Mouse (Mus musculus): ENCODE measurements at regions not wholly inside any gene's neighbourhood (a gene's known extent, or its start where the extent isn't known, plus 50 kb on each side); places are given as distances from the start of the nearest gene placed in this dataset.

DNA sequence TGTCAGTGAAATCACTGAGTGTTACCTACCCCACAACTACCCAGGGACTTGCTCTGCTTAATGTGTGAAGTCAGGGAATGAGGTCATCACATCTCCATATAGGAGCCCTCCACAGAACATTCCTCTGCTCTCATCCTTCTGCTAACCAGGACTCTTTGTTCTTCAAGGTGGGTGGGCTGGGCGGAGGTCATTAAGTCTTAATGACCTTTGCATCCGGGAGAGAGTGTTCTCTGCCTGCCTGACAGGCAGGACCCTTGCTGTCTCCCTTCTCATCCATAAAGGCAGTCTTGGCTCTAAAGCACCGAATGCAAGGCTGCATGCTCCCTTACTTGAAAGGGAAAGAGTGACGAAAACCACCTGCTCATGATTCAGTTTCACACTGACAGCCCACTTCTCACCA is 1051.4 kb downstream of the Slc22a22 start:
- no peak for DNase-seq (ENCODE audit: low spot score)

DNA sequence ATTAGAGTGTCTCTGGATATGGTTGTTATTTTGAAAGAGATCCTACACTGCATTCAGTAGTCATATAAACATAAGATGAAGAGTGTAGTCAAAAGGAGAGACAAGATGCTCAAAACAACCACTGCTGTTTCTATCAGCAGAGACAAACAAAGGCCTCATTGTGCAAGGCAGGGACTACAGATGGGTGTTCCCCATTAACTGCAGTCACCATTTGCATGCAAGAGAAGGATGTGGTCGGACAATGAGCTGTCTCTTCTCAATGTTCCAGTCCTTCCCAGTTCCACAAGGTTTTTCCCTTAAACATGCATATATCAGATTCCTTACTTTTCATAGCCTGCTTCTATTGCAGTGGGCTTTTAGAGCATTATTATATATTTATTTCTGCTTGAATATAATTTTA is 1056.7 kb downstream of the Slc22a22 start:
- DNase-seq (ENCODE audit: low spot score): no peak

DNA sequence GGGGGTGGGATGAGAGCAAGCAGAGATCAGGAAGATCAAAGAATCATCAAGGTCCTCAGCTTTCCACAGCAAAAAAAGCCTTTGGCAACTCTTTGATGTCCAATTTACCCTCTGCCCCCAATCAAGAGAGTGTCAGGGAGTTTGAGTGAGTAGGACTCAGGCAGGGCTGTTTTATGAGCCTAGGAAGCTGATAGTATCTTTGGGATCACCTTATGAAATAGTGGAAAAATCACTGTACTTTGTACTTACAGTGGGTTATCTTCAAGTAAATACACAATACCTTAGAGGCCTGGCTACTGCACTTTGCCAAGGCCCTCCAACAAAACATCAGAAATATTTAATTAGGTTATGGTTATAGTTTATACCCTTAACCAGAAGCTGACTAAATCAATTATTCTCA is 1085.4 kb downstream of the Slc22a22 start:
- DNase-seq (ENCODE audit: low spot score): no peak

DNA sequence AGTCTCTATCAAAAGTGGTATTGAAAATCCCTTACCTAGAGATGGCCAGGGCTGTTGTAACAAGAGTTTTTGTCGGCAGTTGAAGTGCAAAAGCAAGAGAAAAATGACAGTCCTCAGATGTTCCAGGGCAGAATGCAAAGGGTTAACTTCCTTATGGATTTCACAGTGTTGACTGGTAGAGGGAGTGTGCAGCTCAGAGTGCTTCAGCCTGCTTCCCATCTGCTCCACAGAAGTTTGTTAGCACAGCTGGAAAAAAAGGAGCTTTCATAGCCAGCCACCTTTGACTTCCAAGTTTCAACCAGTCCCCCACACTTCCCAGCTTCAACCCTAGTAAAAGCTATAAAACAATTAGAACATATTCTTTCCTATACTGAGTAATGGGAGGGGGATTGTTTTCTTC is 1098.9 kb downstream of the Slc22a22 start:
- no peak for DNase-seq (ENCODE audit: low spot score)

DNA sequence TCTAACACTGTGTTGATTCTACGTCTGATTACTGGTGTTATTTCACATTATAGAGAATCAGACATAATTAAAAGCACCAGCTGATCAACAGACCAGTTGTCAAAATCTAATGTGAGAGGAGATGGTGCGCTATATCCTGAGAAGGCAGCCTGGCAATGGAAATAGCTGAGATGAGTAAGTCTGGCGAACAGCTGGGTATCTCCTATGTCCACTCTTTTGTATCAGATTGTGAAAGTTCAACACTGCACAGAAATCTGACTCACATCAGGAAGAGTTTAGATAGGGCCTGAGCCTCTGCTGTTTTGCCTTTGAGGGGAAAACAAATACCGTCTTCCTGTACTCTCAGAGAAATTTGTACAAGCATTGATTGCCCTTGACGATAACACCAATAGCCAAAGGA is 1126.5 kb downstream of the Slc22a22 start:
- no peak for DNase-seq (ENCODE audit: low spot score)

DNA sequence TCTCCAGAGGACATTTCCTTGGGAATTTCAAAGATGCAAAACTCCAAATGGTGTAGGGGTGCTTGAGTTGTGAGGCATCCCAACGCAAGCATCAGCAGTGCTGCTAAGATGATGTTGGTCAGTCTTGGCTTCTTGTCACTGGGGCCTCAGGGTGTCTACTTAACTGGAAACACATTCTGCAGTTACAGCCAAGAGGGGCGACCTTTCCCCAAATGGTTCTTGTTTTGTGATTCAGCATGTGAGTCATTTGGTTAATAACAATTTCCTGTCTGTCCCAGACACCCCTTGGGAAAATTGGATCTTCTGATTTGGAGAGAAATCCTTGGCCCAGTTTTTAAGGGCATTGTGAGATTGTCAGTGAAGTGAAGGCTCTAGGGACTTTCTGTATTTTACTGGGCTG is 1131.3 kb downstream of the Slc22a22 start:
- no peak for DNase-seq (ENCODE audit: low spot score)

DNA sequence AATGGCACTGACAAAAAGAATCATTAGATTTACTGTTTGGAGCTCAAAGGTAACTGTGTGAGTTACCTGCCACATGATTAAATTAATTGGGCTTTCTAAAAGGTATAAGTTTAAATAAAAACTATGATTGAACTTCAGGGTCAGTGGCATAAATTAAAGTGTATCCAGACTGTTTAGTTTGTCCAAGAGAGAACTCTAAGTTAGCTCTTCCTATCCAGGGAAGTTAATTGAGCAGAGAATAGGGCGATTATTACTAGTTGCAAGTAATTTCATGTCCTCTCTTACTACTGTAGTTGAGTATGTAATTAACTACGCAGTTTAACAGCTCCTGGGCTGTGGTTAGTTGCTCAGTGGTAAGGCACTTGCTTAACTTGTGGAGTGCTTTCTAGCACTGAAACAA is 1132.5 kb downstream of the Slc22a22 start:
- DNase-seq (ENCODE audit: low spot score): no peak

DNA sequence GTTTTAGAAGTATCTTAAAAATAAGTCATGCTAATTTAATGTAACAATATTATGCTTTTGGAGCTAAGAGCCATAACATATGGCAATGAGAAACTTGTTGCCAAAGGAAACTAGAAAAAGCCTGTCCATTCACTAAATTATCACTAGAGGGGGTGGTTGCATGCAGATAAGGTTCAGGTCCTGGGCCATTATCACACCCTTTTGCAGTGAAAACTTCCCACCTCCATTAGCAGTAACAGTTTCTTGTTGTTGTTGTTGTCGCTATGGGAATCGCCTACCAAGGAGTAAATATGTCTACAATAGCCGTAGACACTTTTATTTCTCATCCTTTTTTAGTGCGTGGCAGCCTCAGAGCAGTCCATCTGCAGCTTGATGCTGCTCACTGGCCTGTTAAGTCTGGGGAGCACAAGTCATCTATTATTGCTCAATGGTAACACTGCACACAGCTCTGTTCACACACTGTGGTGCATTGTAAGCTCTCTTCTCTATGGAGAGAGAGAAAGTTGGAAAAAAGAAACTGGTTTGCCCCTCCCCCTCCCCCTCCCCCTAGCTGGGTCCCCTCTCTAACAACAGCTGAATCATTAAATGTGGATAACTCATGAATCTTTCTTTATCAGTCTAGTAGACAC is 1133.0 kb downstream of the Slc22a22 start:
- no peak for DNase-seq (ENCODE audit: low spot score)

DNA sequence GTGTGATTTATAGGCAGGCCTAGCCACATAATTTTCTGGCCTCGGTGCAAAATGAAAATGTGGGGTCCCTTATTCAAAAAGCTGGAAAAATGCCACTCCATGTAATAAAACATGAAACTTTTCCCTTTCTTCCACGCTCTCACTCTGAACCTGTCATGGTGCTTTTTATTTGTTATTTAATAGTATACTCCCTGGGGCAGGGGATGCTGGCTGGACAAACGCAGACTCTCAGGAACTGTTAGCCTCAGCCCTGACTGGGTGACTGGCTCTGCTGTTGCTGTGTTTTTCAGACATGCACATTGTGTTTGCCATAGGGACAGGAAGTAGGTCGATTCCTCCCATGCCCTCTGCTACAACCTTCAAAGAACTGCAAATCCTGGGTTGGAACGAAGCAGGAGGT is 1139.5 kb downstream of the Slc22a22 start:
- no peak for DNase-seq (ENCODE audit: low spot score)

DNA sequence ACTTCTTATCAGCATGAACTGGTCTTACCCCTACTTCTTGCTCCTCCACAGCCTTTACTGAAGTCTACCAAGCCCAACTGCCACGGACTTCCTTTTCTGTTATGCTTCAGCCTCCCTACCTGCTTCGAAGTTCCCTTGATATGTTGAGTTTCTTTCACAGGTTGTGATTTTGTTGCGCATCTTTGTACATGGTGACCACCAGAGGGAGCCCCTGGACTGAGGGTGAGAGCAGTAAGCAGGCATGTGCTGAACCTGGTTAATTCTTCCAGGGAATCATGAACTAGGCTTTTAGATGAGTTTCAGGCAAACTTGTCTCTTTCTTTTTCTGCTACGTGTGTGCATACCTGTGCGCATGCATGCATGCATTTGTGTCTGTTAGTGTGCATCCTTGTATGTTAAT is 1141.0 kb downstream of the Slc22a22 start:
- DNase-seq (ENCODE audit: low spot score): peak; percentile 13

DNA sequence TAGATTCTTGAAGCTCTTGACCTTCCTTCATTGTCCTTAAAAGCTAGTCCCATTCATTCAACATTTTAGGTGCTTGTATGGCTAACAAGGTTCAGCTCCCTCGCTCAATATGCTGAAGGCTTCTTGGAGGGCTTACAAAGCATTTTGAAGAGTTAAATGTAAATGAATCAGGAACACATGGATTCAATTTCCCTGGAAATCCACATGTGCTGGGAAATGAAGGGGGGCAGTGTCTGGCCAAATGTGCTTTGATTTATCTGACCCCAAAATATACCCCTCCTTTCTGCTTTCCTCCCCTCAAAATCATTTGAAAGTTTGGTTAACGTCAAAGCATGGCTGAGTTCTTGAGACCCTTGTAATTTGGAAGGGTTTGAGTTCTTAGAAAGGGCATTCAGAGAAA is 1142.4 kb downstream of the Slc22a22 start:
- DNase-seq (ENCODE audit: low spot score): no peak

DNA sequence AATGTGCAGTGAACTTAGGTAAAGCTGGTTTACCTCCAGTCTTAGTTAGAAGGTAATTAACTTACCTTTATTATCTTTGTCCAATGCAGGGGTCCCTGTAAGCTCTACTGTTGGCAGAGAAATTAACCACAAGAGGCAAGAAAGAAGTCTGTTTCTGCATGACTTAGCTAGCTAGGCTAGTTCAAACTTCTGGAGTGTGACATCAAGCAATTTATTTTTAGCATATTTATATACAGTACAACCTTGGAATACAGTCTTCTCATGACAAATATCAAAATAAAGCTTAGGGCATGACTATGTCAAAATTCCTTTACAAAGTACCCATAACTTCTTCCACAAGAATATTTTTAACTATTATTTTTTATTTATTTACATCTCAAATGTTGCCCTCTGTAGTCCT is 1156.9 kb downstream of the Slc22a22 start:
- no peak for DNase-seq (ENCODE audit: low spot score)

DNA sequence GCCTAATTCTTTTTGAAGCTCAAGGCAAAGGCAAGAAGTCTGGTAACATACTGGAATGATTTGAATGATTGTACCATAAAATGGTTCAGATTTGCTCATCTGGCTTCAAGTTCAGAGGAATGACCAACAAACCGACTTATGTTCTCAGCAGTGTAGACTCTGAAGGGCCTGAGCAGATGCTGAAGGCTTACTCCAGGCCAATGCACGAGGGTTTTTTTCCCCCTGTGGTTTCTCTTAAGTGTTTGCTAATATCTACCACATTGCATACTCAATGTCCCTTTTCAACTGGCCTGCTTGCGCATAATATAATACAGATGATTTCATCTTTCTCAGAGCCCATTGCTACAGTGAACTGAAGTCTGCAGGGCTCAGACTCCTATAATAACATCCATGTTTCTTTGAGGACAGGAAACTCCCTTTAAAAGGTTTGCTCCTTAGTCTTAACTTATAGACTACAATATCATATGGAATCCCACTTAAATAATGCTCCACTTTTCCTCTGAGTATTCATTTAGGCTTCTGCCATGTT is 1182.5 kb downstream of the Slc22a22 start:
- DNase-seq (ENCODE audit: low spot score): no peak

DNA sequence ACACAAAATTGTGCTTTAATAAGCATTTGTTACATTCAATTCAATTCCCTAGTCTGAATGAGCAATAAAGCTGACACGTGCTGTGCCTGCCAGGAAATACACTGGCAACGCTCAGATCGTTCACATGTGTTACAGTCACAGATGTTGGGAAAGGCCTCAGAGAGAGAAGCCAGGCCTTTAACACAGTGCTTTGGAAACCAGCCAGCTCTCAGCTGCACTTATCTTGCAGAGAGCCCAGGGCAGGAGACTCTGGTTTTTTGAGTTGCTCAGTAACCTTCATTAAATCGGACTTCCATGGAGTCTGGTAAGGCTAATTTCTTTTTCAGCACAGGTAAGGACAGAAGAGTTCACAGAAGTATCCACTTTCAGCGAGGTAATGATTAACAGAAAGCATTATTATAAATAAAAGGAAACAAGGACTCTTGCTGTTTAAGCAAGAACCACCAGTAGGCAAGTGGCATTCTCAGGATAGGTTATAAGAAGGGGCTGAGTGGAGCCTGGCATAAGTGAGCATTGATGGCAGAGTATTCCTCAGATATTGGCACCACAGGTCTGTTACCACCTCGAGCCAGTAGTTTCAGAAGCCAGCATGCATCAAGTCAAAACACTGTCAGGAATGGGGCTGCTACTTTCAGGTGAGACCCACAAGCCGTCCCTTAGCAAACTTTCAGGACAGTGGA is 1198.7 kb downstream of the Slc22a22 start:
- DNase-seq (ENCODE audit: low spot score): peak; percentile 16

DNA sequence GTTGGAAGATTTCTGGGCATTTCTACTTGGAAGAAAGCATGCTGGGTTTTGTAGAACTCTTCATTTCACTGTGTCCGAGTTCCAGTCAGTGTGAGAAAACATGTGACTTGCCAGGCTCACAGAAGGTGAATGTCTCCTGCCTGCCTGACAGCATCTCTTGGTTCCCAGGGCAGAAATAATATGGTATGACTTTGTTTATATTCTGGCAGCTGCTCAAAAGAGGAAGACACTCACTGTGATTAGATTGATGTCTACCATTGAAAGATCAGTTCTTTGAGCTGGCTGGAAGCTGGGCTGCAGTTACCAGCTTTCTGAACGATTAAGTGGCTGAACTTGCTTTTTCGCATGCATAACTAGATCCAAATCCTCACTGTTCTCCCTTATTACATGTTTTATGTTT is 1199.4 kb downstream of the Slc22a22 start:
- DNase-seq (ENCODE audit: low spot score): no peak

DNA sequence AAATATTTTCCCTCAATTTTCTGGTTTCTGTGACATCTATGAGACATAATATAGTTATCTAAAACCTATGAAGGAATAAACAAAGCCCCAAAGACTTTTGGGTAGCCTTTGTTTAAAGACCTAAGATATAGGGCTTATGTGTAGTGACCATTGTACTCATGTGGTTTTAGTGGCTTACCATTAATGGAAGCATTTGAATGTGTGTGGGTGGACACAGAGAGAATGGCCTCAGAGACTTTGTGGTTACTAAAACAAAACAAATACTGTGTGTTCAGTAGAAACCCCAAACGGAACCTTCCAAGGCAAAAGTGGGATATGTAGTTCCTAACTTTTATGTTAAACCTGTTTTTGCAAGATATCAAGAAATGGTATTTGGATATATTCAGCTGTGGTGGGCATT is 1228.7 kb downstream of the Slc22a22 start:
- DNase-seq (ENCODE audit: low spot score): no peak

DNA sequence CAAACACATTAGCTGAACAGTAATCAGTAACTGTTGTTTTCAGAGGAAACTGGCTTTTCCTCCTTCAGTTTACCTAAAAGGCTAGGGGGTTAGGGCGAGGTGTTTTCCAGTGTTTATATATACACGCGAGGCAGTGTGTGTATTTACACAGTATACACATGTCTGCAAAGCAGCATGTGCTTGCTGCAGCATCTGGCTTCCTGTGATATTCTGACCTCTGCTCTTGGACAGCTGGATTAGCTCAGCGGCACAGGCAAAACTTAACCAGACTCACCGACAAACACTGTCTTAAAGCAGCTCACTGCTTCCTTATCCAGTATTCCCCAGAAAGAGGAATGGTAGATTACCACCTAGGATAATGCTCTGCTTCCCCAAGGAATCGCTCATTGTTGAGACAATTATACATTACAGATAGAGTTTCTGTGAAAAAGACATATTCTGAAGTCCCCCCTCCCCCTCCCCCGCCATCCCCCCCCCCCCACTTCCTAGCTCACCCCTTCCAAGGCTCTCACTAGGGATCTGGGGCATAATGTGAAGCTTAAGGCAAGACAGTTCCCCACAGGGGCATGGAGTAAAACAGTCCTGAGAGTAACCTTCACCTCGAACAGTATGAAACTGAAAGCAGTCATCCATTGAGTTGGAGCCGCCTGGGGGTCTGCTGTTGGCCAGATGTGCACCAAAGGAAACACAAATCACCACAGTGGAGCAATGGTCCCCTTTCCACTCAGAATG is 1233.3 kb downstream of the Slc22a22 start:
- DNase-seq (ENCODE audit: low spot score): no peak

DNA sequence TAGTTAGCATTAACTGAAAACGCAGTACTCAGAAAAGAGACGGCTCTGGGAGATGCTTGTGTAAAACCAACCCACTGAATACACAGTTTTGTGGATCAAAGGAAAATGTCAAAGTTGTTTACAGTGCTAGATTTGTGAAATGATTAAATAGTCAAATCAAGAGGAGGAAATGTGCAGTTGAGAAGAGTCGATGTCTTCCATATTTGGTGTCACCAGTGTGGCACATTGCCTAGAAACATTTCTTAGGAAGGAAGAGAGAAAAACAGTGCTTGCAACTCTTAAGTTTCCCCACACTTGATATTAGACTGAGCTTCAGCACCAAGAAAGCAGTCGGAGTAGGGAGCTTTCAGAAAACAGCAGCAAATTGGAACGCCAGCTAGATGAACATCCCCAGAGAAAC is 1274.9 kb downstream of the Slc22a22 start:
- DNase-seq (ENCODE audit: low spot score): no peak

DNA sequence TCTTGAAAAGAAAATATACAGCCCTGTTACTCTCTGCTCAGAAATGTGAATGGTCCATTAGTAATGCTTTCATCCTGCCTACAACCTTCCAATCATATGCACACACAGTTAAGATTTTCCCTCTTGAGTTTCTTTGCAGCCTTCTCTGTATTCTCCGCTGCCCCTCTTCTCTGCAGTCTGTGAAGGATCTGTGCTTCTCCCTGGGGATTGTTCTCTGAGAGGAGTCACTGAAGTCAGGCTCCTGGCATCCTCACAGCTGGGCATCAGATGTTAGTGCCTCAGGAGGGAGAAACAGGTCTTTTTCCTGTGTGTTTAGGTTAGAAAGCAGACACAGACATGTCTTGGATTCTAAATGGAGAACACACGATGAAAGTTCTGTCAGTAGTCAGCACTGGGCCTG is 1278.1 kb downstream of the Slc22a22 start:
- DNase-seq (ENCODE audit: low spot score): no peak

DNA sequence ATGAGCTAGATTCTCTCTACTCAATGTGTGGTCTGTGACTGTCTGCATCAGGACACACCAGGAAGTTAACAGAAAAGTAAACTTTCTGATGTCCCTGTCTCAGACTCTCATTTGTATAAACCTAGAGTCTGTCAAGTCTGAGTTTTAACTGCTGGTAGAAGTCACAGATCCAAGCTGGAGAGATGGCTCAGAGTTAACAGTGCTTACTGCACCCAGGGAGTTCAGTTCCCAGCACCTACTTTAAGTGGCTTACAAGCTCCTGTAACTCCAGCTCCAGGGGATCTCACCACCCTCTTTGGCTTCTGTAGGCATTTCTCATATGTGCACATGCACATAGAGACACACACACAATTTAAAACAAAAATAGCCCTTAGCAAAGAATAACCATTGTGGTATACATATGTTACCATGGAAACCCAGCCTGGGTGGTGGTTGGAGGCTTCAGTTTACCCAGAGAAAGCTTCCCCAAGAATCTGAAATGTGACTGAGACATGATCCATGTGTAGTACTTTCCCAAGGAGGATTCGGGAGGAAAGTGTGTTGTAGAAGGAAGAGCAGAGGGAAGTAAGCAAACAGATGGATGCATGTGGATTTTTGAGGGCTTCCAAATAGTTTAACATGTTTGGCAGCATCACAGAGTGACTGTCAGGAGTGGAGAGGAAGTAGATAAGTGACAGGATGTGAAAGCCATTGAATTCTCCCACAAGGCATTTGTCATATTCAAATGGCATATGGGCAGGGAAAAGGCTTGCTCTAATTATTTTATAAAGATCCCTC is 1279.8 kb downstream of the Slc22a22 start:
- no peak for DNase-seq (ENCODE audit: low spot score)

DNA sequence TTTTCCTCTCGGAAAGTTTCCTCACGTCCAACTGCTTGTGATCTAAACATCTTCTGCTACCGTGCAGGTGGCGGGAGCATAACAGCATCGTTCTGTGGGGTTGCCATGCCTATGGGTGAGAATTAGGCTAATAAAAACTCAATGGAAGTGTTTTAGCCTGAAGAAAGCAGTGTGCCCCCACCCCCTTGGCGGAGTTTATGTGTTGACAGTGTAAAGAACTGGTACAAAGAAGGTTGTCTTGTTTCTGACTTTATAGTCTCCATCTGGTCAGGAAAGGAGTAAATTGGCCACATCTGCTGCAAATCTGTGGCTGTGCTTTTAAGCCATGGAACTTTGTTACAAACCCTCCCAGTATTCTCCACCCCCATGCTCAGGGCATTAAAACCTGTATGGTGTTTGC is 1311.2 kb downstream of the Slc22a22 start:
- DNase-seq (ENCODE audit: low spot score): no peak

DNA sequence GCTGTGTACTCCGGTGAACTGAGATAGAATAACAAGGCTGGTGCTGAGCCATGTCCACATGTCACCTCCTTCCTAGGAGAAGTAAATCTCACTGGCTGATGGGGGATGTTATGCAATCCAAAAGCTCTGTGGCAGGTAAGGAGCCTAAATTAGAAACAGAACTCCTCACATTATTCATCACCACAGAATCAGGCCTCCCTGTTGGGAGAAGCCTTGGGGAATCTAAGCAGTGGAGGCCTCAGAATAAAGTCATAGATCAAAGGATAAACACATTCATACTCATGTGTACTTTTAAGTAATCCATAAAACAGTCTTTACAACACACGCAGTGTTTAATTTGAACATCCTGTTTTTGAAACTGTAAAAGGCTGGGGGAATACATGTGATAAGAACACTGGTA is 1318.7 kb downstream of the Slc22a22 start:
- no peak for DNase-seq (ENCODE audit: low spot score)

DNA sequence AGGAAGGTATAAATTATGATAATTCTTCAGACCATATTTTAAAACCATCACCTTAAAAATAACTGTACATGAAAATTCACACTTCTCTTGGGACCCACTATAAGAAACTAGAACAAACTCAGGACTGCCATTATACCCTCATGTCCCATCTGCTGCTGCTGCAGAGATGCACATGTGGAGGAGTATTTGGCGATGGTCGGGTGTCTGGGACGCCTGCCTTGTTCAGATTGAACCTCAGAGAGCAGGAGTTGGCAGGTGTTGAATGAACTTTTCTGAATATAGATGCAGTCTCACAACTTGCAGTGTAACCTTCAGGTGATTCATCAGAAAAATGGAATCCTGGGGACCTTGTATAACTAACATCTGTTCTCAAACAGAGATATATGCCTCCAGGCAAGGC is 1338.0 kb downstream of the Slc22a22 start:
- no peak for DNase-seq (ENCODE audit: low spot score)
